Mouse (Mus musculus): ENCODE results near the gene Gm20916. TPM values are rescaled to one million over a fixed set of nuclear protein-coding genes. Genes with fewer than 3 reads are reported as not detected.
"Not testable (repeated sequence)": the region's sequence is repeated elsewhere in the genome, so short reads cannot be mapped to it uniquely, and the experiment has no call there.

Gm20916 gene
- not detected for polyA plus RNA-seq (2017; shearing (Covaris generic))

GRCm38 (mm10) chrY:79319265-79319664, at the start of gene Gm20916:
Gene Gm20916, plus strand, starts transcription at chrY:79319565.
- not testable (repeated sequence) for ATAC-seq

Other genes starting within 250 kb of the Gm20916 start
- gene Gm20917, start 168.4 kb upstream of the Gm20916 start, polyA plus RNA-seq (2017; shearing (Covaris generic)), result not detected